Mouse (Mus musculus) brown adipose tissue, adult 24 weeks (tissue): ENCODE measurements around the gene Taar1. TPM values are rescaled to one million over a fixed set of nuclear protein-coding genes. Genes with fewer than 3 reads are reported as not detected.

Experiments used
- H3K27ac ChIP-seq: fragments of 200-500 bp; replicated peaks from 2 replicates; pipeline ENCODE4 v1.5.1; 2012; ENCODE audit warnings: low read depth, mild to moderate bottlenecking, low read length
- H3K4me1 ChIP-seq: fragments of 200-500 bp; 2 replicates; pipeline ENCODE4 v1.6.1; 2012; ENCODE audit warnings: low read length, mixed read lengths; ENCODE audit not compliant: control insufficient read depth, insufficient read depth, insufficient read length
- H3K4me3 ChIP-seq: fragments of 200-500 bp; 2 replicates; pipeline ENCODE4 v1.5.1; 2012; ENCODE audit warnings: low read depth, mild to moderate bottlenecking, low read length, moderate library complexity; ENCODE audit not compliant: insufficient read depth
- polyA plus RNA-seq: library from polyadenylated mRNA; stranded (reverse); fragments of >200 nt; gene quantifications from 2 replicates; pipeline ENCODE4 v1.2.4, GENCODE M21; 2012; ENCODE audit not compliant: missing spikeins, insufficient read depth, insufficient read length

Gene Taar1
- polyA plus RNA-seq, 1 experiment: not detected

- Histone ChIP-seq H3K4me1 (no peaks in the 10 kb centered on the region), H3K27ac (no peak overlapping the region), H3K4me3 (no peak overlapping the region)
These were observed 31.6 kb downstream of the Taar1 start for GRCm38 (mm10) chr10:23951714-23952113.

DNA sequence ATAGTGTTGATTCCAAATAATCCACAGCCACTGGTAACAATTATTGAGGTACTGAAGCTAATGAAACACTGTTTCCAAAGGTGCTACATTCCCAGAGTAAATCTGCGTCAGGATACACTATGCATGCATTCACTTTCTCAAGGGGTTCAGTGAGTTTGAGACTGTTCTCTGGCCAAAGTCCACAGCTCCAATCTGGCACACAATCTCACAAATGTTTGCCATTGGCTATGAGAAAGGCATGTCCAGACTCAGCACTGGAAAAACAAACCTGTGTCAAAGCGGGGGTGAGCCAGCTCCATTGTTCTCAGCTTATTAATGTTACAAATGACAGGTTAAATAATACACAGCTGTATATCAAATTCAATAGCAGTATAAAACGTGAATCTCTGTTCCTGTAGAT, 38.9 kb downstream of the Taar1 start:
- Histone ChIP-seq H3K4me1 (no peaks in the 10 kb centered on the region), H3K27ac (no peak overlapping the region), H3K4me3 (no peak overlapping the region)

GRCm38 (mm10) chr10:23960444-23960915, 40.3 kb downstream of the Taar1 start, which contains the start of gene Taar4:
Gene Taar4 (plus strand): TSS chr10:23960494.
- Histone ChIP-seq H3K27ac (no peak within 1 kb of the TSS), H3K4me3 (no peak within 1 kb of the TSS)

GRCm38 (mm10) chr10:23963444-23963843, 43.3 kb downstream of the Taar1 start:
- Histone ChIP-seq H3K4me1 (no peaks in the 10 kb centered on the region), H3K27ac (no peak overlapping the region), H3K4me3 (no peak overlapping the region)

More at GRCm38 (mm10) chr10:23960444-23960915, 40.3 kb downstream of the Taar1 start, which contains the start of gene Taar4:
- no peaks in the 10 kb centered on the region for H3K4me1 ChIP-seq

DNA sequence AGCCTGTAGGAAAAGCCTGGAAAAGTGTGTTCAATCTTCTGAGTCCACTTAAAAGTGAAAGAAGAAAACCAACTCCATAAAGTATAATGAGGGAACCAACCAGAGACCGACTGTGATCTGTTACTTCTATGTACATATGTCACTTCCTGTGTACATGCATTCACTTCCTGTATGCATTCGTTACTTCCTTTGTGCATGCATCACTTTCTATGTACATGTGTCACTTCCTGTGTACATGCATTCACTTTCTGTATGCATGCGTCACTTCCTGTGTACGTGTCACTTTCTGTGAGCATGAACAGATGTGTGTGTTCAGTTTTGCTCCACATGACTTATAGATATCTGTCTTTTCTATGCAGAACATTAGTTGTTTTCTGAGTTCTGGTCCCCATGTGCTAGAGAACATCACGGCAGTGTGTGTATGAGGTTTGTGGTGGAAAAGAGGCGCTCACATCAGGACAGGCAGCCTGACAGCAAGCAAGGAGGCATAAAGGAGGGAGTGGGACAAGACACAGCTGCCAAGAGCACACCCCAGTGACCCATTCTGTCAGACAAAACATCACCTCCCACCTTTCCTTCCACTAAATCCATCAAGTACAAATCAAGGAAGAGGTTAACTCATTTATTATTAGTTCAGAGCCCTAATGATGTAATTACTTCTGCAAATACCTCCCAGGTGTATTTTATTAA, 44.9 kb downstream of the Taar1 start:
- H3K4me3 ChIP-seq: no peak overlapping the region
- no peak overlapping the region for H3K27ac ChIP-seq
- no peaks in the 10 kb centered on the region for H3K4me1 ChIP-seq

DNA sequence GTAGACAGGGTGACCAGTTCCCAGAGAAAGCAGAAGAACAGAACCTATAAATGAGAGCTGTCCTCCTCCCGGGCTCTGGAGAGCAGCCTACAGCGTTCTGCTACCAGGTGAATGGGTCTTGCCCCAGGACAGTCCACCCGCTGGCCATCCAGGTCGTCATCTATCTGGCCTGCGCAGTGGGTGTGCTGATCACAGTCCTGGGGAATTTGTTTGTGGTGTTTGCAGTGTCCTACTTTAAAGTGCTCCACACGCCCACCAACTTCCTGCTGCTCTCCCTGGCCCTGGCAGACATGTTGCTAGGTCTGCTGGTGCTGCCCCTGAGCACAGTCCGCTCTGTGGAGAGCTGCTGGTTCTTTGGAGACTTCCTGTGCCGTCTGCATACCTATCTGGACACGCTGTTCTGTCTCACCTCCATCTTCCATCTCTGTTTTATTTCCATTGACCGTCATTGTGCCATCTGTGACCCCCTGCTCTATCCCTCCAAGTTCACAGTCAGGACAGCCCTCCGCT, 50.6 kb downstream of the Taar1 start, which contains the start of gene Taar5:
Gene Taar5, plus strand, starts transcription at position 51 of the 510 bp plus-strand sequence.
- Histone ChIP-seq H3K4me1 (no peaks in the 10 kb centered on the region), H3K27ac (no peak within 1 kb of the TSS), H3K4me3 (no peak within 1 kb of the TSS)

Other genes starting within 250 kb of the Taar1 start
- gene Rps12, start 133.1 kb upstream of the Taar1 start, polyA plus RNA-seq: 46.3 and 65.8 TPM in 2 replicates
- 21.2 and 22.2 TPM in 2 replicates for gene Slc18b1, start 123.4 kb upstream of the Taar1 start, polyA plus RNA-seq
- 0.75 and 1.9 TPM in 2 replicates for gene Vnn3, start 68.9 kb upstream of the Taar1 start, polyA plus RNA-seq
- gene Vnn1, start 25.7 kb upstream of the Taar1 start, polyA plus RNA-seq: 1.4 and 2.2 TPM in 2 replicates
- not detected in 2 replicates for gene Taar2, start 18.2 kb downstream of the Taar1 start, polyA plus RNA-seq
- not detected in 2 replicates for gene Taar3, start 29.2 kb downstream of the Taar1 start, polyA plus RNA-seq
- not detected in 2 replicates for gene Taar4, start 40.1 kb downstream of the Taar1 start, polyA plus RNA-seq
- not detected in 2 replicates for gene Taar5, start 50.4 kb downstream of the Taar1 start, polyA plus RNA-seq
- gene Taar6, start 65.3 kb downstream of the Taar1 start, polyA plus RNA-seq: not detected in 2 replicates
- not detected in 2 replicates for gene Taar7a, start 73.1 kb downstream of the Taar1 start, polyA plus RNA-seq
- not detected in 2 replicates for gene Taar7b, start 79.6 kb downstream of the Taar1 start, polyA plus RNA-seq
- gene Taar7d, start 106.9 kb downstream of the Taar1 start, polyA plus RNA-seq: not detected in 2 replicates
- not detected in 2 replicates for gene Taar7e, start 117.3 kb downstream of the Taar1 start, polyA plus RNA-seq
- not detected in 2 replicates for gene Taar7f, start 129.2 kb downstream of the Taar1 start, polyA plus RNA-seq
- gene Taar8a, start 156.1 kb downstream of the Taar1 start, polyA plus RNA-seq: not detected in 2 replicates
- gene Taar8b, start 171.9 kb downstream of the Taar1 start, polyA plus RNA-seq: not detected in 2 replicates
- gene Taar8c, start 181.6 kb downstream of the Taar1 start, polyA plus RNA-seq: not detected in 2 replicates
- gene Taar9, start 189.2 kb downstream of the Taar1 start, polyA plus RNA-seq: not detected in 2 replicates
- 35.7 and 40.4 TPM in 2 replicates for gene Stx7, start 228.9 kb downstream of the Taar1 start, polyA plus RNA-seq